Mouse (Mus musculus) CH12.LX (cell line): ENCODE measurements around the gene Gm20388. TPM values are rescaled to one million over a fixed set of nuclear protein-coding genes. Genes with fewer than 3 reads are reported as not detected.

Experiments used
- DNase-seq: peaks from one replicate; pipeline ENCODE4 v3.0.0-alpha.2; 2013; ENCODE audit errors: extremely low read depth
- H3K27ac ChIP-seq: 2 replicates; pipeline ENCODE4 v1.5.1; 2012; ENCODE audit warnings: low read depth, mild to moderate bottlenecking, control low read depth, moderate library complexity; ENCODE audit not compliant: insufficient read depth
- H3K27me3 ChIP-seq: replicated peaks from 2 replicates; pipeline ENCODE3; 2012; ENCODE audit warnings: inconsistent platforms
- H3K36me3 ChIP-seq, 2 experiments: replicated peaks in 1 of 2; 2 replicates each; pipeline versions ENCODE3 to v1.6.1; 2012; ENCODE audit warnings: inconsistent platforms in 1 of 2, low read length in 1 of 2, mild to moderate bottlenecking in 1 of 2, mixed read lengths in 1 of 2, moderate library complexity in 1 of 2; ENCODE audit not compliant: control insufficient read depth in 1 of 2, insufficient read depth in 1 of 2
- H3K4me1 ChIP-seq, 2 experiments: 2 replicates each; pipeline ENCODE4 v1.6.1; 2012; ENCODE audit warnings: inconsistent platforms in 1 of 2, moderate library complexity in 1 of 2; ENCODE audit not compliant: insufficient read depth in 2 of 2, control insufficient read depth in 1 of 2
- H3K4me2 ChIP-seq: 2 replicates; pipeline ENCODE4 v1.6.1; 2012; ENCODE audit warnings: low read depth, mild to moderate bottlenecking, control low read depth; ENCODE audit not compliant: poor library complexity, insufficient read depth, severe bottlenecking
- H3K4me3 ChIP-seq, 3 experiments: fragments of 150-350 bp in 1 of 3; sonication (generic) in 1 of 3; replicated peaks in 1 of 3; 2 replicates each; pipeline versions ENCODE3 to v1.5.1; 2011 to 2012; ENCODE audit warnings: low read depth in 2 of 3, low read length in 2 of 3, mild to moderate bottlenecking in 2 of 3, moderate library complexity in 2 of 3, control low read depth in 1 of 3, improper control_type of control experiment in 1 of 3, inconsistent platforms in 1 of 3, mixed read lengths in 1 of 3; ENCODE audit not compliant: poor library complexity in 1 of 3
- H3K79me2 ChIP-seq: replicated peaks from 2 replicates; pipeline ENCODE4 v1.6.1; 2012; ENCODE audit warnings: mild to moderate bottlenecking, moderate library complexity; ENCODE audit not compliant: control insufficient read depth, poor library complexity, insufficient read depth, severe bottlenecking; ENCODE audit errors: extremely low read depth
- H3K9ac ChIP-seq: 2 replicates; pipeline ENCODE4 v1.6.1; 2012; ENCODE audit warnings: low read depth, mild to moderate bottlenecking, control low read depth, moderate library complexity; ENCODE audit not compliant: insufficient read depth
- H3K9me3 ChIP-seq: replicated peaks from 2 replicates; pipeline ENCODE3; 2012; ENCODE audit warnings: low read length, inconsistent platforms, mixed read lengths
- BHLHE40 ChIP-seq: IDR thresholded peaks from 2 replicates; pipeline ENCODE4 v1.6.1; 2011; ENCODE audit warnings: mild to moderate bottlenecking, low read depth, low read length, improper control_type of control experiment
- E2F4 ChIP-seq: IDR thresholded peaks from 2 replicates; pipeline ENCODE4 v1.6.1; 2011; ENCODE audit warnings: low read depth, low read length, improper control_type of control experiment; ENCODE audit not compliant: insufficient replicate concordance
- ELF1 ChIP-seq: IDR thresholded peaks from 2 replicates; pipeline ENCODE4 v1.6.1; 2014; ENCODE audit warnings: low read depth, mild to moderate bottlenecking, inconsistent platforms, low read length, improper control_type of control experiment
- EP300 ChIP-seq: IDR thresholded peaks from 2 replicates; pipeline ENCODE4 v1.6.1; 2011; ENCODE audit warnings: low read length, improper control_type of control experiment
- HCFC1 ChIP-seq: IDR thresholded peaks from 2 replicates; pipeline ENCODE4 v1.6.1; 2012; ENCODE audit warnings: low read depth, mild to moderate bottlenecking, inconsistent platforms, low read length, improper control_type of control experiment
- JUND ChIP-seq: conservative IDR thresholded peaks from 2 replicates; pipeline ENCODE4 v1.6.1; 2011; ENCODE audit warnings: low read depth, low read length, improper control_type of control experiment
- KAT2A ChIP-seq: IDR thresholded peaks from 2 replicates; pipeline ENCODE4 v1.6.1; 2012; ENCODE audit warnings: low read length, improper control_type of control experiment, inconsistent platforms; ENCODE audit not compliant: insufficient replicate concordance
- MAFK ChIP-seq: IDR thresholded peaks from 2 replicates; pipeline ENCODE4 v1.6.1; 2011; ENCODE audit warnings: low read length, improper control_type of control experiment; ENCODE audit not compliant: insufficient replicate concordance
- MEF2A ChIP-seq: IDR thresholded peaks from 2 replicates; pipeline ENCODE4 v1.6.1; 2014; ENCODE audit warnings: low read depth, mild to moderate bottlenecking, inconsistent platforms, low read length, improper control_type of control experiment, borderline replicate concordance
- MYC ChIP-seq: IDR thresholded peaks from 2 replicates; pipeline ENCODE4 v1.6.1; 2011; ENCODE audit warnings: low read depth, mild to moderate bottlenecking, improper control_type of control experiment, low read length
- NELFE ChIP-seq: IDR thresholded peaks from 2 replicates; pipeline ENCODE4 v1.6.1; 2011; ENCODE audit warnings: low read depth, low read length, improper control_type of control experiment
- NRF1 ChIP-seq: IDR thresholded peaks from 2 replicates; pipeline ENCODE4 v1.6.1; 2014; ENCODE audit warnings: low read depth, mild to moderate bottlenecking, inconsistent platforms, low read length, improper control_type of control experiment, moderate library complexity
- POLR2A ChIP-seq: IDR thresholded peaks from 2 replicates; pipeline ENCODE4 v1.6.1; 2011; ENCODE audit warnings: low read depth, mild to moderate bottlenecking, improper control_type of control experiment, low read length
- POLR2AphosphoS2 ChIP-seq: IDR thresholded peaks from 2 replicates; pipeline ENCODE4 v1.6.1; 2011; ENCODE audit warnings: low read depth, low read length, improper control_type of control experiment
- RCOR1 ChIP-seq: conservative IDR thresholded peaks from 2 replicates; pipeline ENCODE4 v1.6.1; 2012; ENCODE audit warnings: low read depth, mild to moderate bottlenecking, inconsistent platforms, low read length, improper control_type of control experiment
- SIN3A ChIP-seq: IDR thresholded peaks from 2 replicates; pipeline ENCODE4 v1.6.1; 2012; ENCODE audit warnings: low read length, improper control_type of control experiment, inconsistent platforms
- TBP ChIP-seq: conservative IDR thresholded peaks from 2 replicates; pipeline ENCODE4 v1.6.1; 2011; ENCODE audit warnings: low read depth, low read length, improper control_type of control experiment
- TCF12 ChIP-seq: IDR thresholded peaks from 2 replicates; pipeline ENCODE4 v1.6.1; 2014; ENCODE audit warnings: low read depth, mild to moderate bottlenecking, inconsistent platforms, low read length, improper control_type of control experiment
- UBTF ChIP-seq: IDR thresholded peaks from 2 replicates; pipeline ENCODE4 v1.6.1; 2012; ENCODE audit warnings: low read depth, mild to moderate bottlenecking, inconsistent platforms, low read length, improper control_type of control experiment, moderate library complexity
- USF1 ChIP-seq: IDR thresholded peaks from 2 replicates; pipeline ENCODE4 v1.6.1; 2014; ENCODE audit warnings: low read depth, mild to moderate bottlenecking, inconsistent platforms, low read length, improper control_type of control experiment
- USF2 ChIP-seq: conservative IDR thresholded peaks from 2 replicates; pipeline ENCODE4 v1.6.1; 2011; ENCODE audit warnings: low read depth, low read length, improper control_type of control experiment
- ZMIZ1 ChIP-seq: IDR thresholded peaks from 2 replicates; pipeline ENCODE4 v1.6.1; 2012; ENCODE audit warnings: low read depth, mild to moderate bottlenecking, inconsistent platforms, low read length, improper control_type of control experiment
- ZNF384 ChIP-seq: IDR thresholded peaks from 2 replicates; pipeline ENCODE4 v1.6.1; 2012; ENCODE audit warnings: low read depth, low read length, improper control_type of control experiment, inconsistent platforms
- dilution Hi-C: fragments of 300-500 bp; cut with MboI; formaldehyde crosslinking; loops from 2 replicates; pipeline ENCODE4 v1.14.3; 2020; ENCODE audit warnings: low sequenced_read_pairs; ENCODE audit not compliant: extremely low pct_unique_long_range_greater_than_20kb, extremely low pct_ligation_motif_present
- in situ Hi-C: fragments of 300-500 bp; cut with MboI; formaldehyde crosslinking; loops from 3 replicates; pipeline ENCODE4 v1.14.3; 2019; ENCODE audit warnings: low sequenced_read_pairs, low pct_ligation_motif_present, low pct_unique_long_range_greater_than_20kb, mixed read lengths
- polyA plus RNA-seq: library from polyadenylated mRNA; unstranded; fragments of >175 nt; gene quantifications from 2 replicates; pipeline ENCODE4 v1.2.1, GENCODE M21; 2012; ENCODE audit warnings: low read depth; ENCODE audit not compliant: insufficient read length
- total RNA-seq, 2 experiments: library from RNA; depleted of rRNA; stranded (reverse); fragments of 300-350 nt in 1 of 2; fragments of >200 nt in 1 of 2; gene quantifications; 2 replicates each; pipeline ENCODE4 v1.2.3; 2012 to 2014

Gene Gm20388
- total and polyA plus RNA-seq, 3 experiments, result 14.8 to 26.3 (median 22.2) TPM

DNA sequence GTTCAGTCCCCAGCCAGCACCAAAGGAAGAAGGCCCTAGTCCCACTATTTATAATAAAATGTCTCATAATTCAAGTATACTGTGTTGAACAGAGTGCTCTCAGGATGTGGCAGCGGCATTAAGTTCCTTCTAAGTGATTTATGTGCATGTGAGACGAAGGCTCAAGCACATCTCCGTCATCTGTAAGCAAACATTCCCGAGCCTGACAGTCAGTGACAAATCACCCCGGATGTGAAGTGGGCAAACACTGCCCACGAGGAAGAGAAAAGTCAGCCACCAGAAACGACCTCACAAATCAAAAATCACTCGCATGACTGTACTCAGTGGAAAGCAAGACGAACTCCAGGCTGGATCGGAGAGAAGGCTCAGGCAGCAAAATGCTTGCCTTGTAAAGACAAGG lies 3883.3 kb downstream of the Gm20388 start:
- no peaks in the 10 kb centered on the region for H3K27me3 ChIP-seq
- peaks cover 5 to 22% of the 10 kb centered on the region in 2 experiments for H3K4me1 ChIP-seq
- TF ChIP-seq MYC (no peak), ELF1 (no peak), MEF2A (no peak), SIN3A (no peak), POLR2A (no peak), TBP (no peak), POLR2AphosphoS2 (no peak), NELFE (no peak), E2F4 (no peak), BHLHE40 (no peak)
- H3K9me3 ChIP-seq, result no peaks in the 10 kb centered on the region
- no peak overlapping the region for H3K4me2 ChIP-seq
- no peak overlapping the region for H3K4me3 ChIP-seq
- in situ Hi-C loops (loop anchor here (10.0 kb wide), 1 partner anchor 561 kb away; no protein-coding TSS in a partner anchor), dilution Hi-C loops (no loop called here)
- no peak for DNase-seq
- no peak overlapping the region for H3K9ac ChIP-seq
- H3K79me2 ChIP-seq, result no peaks in the 10 kb centered on the region
- peaks cover 0 to 9% of the 10 kb centered on the region in 2 experiments for H3K36me3 ChIP-seq
- H3K27ac ChIP-seq, result no peak overlapping the region

DNA sequence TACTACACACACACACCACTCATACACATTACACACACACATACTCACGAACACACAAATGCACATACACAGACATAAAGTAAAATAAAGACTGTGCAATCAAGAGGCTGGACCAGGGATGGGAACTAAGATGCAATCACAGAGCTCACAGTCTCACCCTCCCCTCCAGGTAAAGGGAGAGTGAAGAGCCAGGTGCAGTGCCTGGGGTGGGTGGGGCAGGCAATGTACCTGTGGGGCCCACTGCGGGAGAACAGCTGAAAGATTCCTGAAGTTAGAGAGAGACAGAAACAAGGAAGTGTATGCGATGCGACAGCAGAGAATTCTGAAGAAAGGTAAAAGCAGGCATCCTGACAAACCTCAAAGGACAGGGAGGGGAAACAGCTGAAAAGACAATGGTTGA lies 3884.1 kb downstream of the Gm20388 start:
- no peak overlapping the region for H3K9ac ChIP-seq
- no peaks in the 10 kb centered on the region for H3K79me2 ChIP-seq
- in situ Hi-C loops (loop anchor here (10.0 kb wide), 1 partner anchor 560 kb away; no protein-coding TSS in a partner anchor), dilution Hi-C loops (no loop called here)
- H3K4me3 ChIP-seq, result no peak overlapping the region
- H3K27me3 ChIP-seq, result no peaks in the 10 kb centered on the region
- H3K4me2 ChIP-seq, result no peak overlapping the region
- H3K27ac ChIP-seq, result no peak overlapping the region
- H3K36me3 ChIP-seq, result peaks cover 0 to 9% of the 10 kb centered on the region in 2 experiments
- H3K9me3 ChIP-seq, result no peaks in the 10 kb centered on the region
- TF ChIP-seq RCOR1 (no peak), MYC (no peak), TBP (no peak), EP300 (no peak), USF1 (no peak), NELFE (no peak), ZMIZ1 (no peak), TCF12 (no peak), NRF1 (no peak), POLR2A (no peak), ZNF384 (no peak), JUND (no peak), KAT2A (no peak), MAFK (no peak), HCFC1 (no peak), UBTF (no peak), USF2 (no peak)
- H3K4me1 ChIP-seq, result peaks cover 2 to 23% of the 10 kb centered on the region in 2 experiments
- DNase-seq, result no peak
